Mouse (Mus musculus) adrenal gland, adult (tissue): ENCODE measurements at regions not wholly inside any gene's neighbourhood (a gene's known extent, or its start where the extent isn't known, plus 50 kb on each side); places are given as distances from the start of the nearest gene placed in this dataset.

Source experiments
- DNase-seq, 2 experiments: peaks; one replicate each; pipeline ENCODE4 v3.0.0; 2022 to 2023; ENCODE audit warnings: low spot score in 1 of 2; ENCODE audit not compliant: inconsistent age in 2 of 2

DNA sequence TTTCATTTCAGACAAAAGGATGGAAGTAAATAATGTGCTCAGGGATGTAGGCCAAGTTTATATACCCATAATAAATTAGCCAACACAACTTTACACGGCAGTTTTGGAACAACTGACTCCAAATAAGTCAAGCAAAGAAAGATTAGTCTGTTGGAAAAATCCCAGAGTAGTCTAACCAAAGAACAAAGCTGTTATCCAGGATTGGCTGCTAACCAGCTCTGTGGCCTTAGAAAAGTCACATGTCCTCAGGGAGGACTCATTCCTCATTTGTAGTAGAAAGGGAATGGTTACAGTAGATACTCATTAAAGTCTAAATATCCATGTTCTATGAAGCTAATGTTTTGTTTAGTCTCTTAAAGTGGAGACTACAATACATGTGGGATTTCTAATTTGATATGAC, 130.6 kb upstream of the Mid1 start:
- DNase-seq, result peak in 1 of 2 experiments; percentile 27

- no peak for DNase-seq
Measured at GRCm38 (mm10) chrX:169552851-169553250, 132.1 kb upstream of the Mid1 start.

DNA sequence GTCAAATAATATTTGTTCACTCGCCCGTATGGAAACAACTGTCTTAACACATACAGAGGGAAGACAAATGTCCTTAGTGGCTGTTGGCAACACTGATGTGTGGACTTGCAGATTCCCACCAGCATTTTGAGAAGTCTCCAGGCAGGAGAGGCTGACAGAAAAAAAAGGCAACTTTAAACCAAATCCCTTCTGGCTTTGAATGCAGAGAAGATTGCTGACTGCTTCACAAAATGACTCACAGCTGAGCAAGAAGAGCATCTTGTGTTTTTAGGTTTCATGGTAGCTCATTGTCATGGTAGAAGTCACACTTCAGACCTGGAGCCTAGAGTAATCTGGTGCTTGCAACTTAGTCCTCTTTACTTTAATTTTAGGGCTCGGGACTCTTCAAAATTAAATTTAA, 141.0 kb upstream of the Mid1 start:
- DNase-seq, result no peak

- no peak for DNase-seq
Measured at GRCm38 (mm10) chrX:169508229-169508628, 176.8 kb upstream of the Mid1 start.

- DNase-seq, result no peak
Measured at GRCm38 (mm10) chrX:169493577-169493976, 173.4 kb upstream of the Hccs start.

DNA sequence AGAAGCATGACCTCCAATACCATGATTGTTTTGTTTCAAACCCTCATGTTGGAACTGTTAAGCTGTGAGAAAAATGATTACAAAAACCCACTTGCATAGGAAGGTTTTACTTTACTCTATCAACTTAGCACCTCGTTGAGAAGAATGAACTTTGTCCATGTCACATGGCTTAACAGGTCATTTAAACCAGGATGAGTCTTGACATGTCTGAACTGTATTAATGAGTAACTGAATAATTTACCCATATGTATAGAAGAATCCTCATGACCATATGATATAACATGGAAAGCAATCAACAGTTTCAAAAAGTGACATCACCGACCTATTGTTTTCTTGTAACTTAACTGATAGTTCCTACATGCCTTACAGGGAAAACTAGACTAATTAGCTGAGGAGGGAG, 153.3 kb upstream of the Hccs start:
- no peak for DNase-seq

DNA sequence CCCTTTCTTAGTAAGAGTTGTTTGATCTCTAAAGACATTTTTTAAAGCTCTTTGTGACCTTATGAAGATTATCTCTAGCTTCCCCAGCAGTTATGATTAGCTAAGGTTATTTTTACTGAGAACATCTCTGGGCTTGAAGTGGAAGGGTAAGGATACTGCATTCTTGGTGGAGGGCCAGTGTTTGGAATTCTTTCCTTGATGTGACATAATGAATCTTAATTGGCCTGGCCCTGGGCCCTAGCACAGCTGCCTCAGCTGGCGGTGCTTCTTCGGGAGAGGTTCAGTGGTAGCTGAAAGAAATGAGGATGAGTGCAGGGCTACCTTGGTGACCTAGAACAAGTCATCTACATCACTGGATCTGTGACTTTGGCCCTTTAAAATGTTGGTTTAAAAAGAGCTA, 150.5 kb upstream of the Hccs start:
- no peak for DNase-seq

GRCm38 (mm10) chrX:169450159-169450558, 130.0 kb upstream of the Hccs start:
- DNase-seq, result no peak

DNA sequence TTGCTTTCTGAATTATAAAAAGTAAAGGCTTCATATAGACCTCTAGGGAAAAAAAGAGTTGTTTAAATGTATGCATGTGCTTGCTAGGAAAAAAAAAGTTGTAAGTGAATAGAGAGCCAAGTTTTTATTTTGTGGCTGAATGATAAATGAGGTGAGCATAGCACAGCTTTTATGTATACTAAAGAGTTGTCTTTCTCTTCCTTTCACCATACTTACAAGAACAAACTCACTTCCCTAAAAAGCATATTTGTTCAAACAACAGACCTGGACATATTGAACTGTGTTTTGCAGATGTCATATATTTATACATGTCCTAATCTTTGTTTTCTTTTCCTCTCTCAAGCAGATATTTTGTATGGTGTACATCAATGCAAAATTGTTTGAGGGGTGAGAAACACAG, 119.4 kb upstream of the Hccs start:
- no peak for DNase-seq

GRCm38 (mm10) chrX:169438626-169439025, 118.5 kb upstream of the Hccs start:
- peak; percentile 38 to 69 for DNase-seq

DNA sequence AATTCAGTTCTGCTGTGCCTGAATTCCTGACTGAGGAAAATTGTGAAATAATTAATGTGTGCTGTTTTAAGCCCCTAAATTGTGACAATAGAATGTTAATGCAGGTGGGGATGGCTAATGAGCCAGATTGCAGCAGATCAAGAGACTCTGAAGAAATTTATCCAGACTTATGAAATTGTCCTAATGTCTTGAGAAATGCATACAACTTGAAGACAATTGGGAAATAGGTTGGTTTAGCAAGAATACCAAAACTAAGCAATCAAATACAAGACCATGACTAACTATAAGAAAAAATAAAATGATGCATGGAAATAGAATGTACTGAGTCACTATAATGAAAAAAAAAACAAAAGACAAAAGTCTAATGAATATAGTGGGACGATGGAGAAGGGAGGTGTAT, 113.7 kb upstream of the Hccs start:
- DNase-seq, result no peak

GRCm38 (mm10) chrX:169396825-169397224, 76.7 kb upstream of the Hccs start:
- no peak for DNase-seq

- DNase-seq, result no peak
Measured at GRCm38 (mm10) chrX:169386640-169387039, 66.5 kb upstream of the Hccs start.
